Mouse (Mus musculus) limb, embryonic 13.5 days (tissue): Measurements from ENCODE around the gene Them5. TPM values are rescaled to one million over a fixed set of nuclear protein-coding genes. Genes with fewer than 3 reads are reported as not detected.
A peak's percentile ranks its signal among the peaks of the same experiment; 100 is the strongest.

ENCODE experiments used
- ATAC-seq: fragments of 200-750 bp; cut with Nextera tagmentation; 2 replicates; pipeline ENCODE4 v1.8.0; 2017; ENCODE audit warnings: low read depth, moderate number of reproducible peaks, moderate TSS enrichment; ENCODE audit not compliant: low FRiP score
- H3K27ac ChIP-seq: fragments of 300-500 bp; sonication (generic); 2 replicates; pipeline ENCODE4 v1.5.1; 2015; ENCODE audit warnings: inconsistent platforms, mild to moderate bottlenecking, moderate library complexity
- H3K27me3 ChIP-seq: fragments of 300-500 bp; sonication (generic); 2 replicates; pipeline ENCODE4 v1.6.1; 2015; ENCODE audit warnings: mild to moderate bottlenecking, inconsistent platforms
- H3K36me3 ChIP-seq: fragments of 300-500 bp; sonication (generic); 2 replicates; pipeline ENCODE4 v1.6.1; 2015; ENCODE audit warnings: inconsistent platforms, mild to moderate bottlenecking, moderate library complexity
- H3K4me1 ChIP-seq: fragments of 300-500 bp; sonication (generic); 2 replicates; pipeline ENCODE4 v1.6.1; 2015; ENCODE audit warnings: inconsistent platforms
- H3K4me2 ChIP-seq: fragments of 300-500 bp; sonication (generic); replicated peaks from 2 replicates; pipeline ENCODE4 v1.6.1; 2015; ENCODE audit warnings: inconsistent platforms, mild to moderate bottlenecking, moderate library complexity
- H3K4me3 ChIP-seq: fragments of 300-500 bp; sonication (generic); 2 replicates; pipeline ENCODE4 v1.5.1; 2015; ENCODE audit warnings: moderate library complexity, mild to moderate bottlenecking, inconsistent platforms
- H3K9ac ChIP-seq: fragments of 300-500 bp; sonication (generic); 2 replicates; pipeline ENCODE4 v1.6.1; 2015; ENCODE audit warnings: mild to moderate bottlenecking, inconsistent platforms
- H3K9me3 ChIP-seq: fragments of 300-500 bp; sonication (generic); 2 replicates; pipeline ENCODE4 v1.6.1; 2016; ENCODE audit warnings: inconsistent platforms
- WGBS: fragments of 180-500 bp; shearing (Covaris S2); methylation state at CpG from one replicate; pipeline ENCODE4 v1.1.7; 2015; 5-methylcytosine and 5-hydroxymethylcytosine counted together
- polyA plus RNA-seq: library from polyadenylated mRNA; unstranded; fragments of >200 nt; fragmentation: Nextera tagmentation; extraction: Ambion mirVana; gene quantifications from 2 replicates; pipeline ENCODE4 v1.2.1, GENCODE M21; 2015

Gene Them5
- polyA plus RNA-seq, 1 experiment from 2014 or later, result 2.3 TPM

DNA sequence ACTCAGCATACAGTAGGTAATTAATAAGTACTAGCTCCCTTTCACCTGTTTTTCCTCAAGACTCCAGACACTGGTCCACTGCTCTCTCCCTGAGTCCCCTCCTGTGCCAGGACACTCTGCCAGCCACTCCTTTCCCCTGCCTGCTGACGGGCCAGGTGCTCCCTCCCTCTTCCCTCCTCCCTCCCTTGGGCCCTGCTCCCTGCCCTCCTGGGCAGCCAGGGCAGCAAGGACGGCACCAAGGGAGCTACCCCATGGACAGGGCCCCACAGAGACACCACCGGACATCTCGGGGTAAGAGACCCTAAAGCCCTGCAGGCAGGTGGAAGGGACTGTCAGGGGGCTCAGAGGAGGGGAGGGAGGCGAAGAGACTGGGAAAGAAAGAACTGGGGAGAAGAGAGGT, 30.7 kb downstream of the Them5 start, which contains the start of gene Rorc:
Gene Rorc (plus strand): TSS at position 154 of the 400 bp plus-strand sequence.
- Histone ChIP-seq H3K9ac (peak within 1 kb of the TSS; percentile 14; the same call in 1 of the 2 replicates), H3K9me3 (no peaks in the 10 kb centered on the region), H3K36me3 (no peaks in the 10 kb centered on the region), H3K4me2 (peak within 1 kb of the TSS; percentile 60), H3K27ac (no peak within 1 kb of the TSS), H3K4me3 (peak within 1 kb of the TSS; percentile 27), H3K4me1 (peaks cover 37% of the 10 kb centered on the region), H3K27me3 (peaks cover 8% of the 10 kb centered on the region; the same call in 1 of the 2 replicates)
- WGBS, result 15% methylated on average over 5 of the region's 5 CpGs
- no peak for ATAC-seq

- WGBS, result 4% methylated on average over 10 of the region's 10 CpGs
These were observed 31.2 kb downstream of the Them5 start for GRCm38 (mm10) chr3:94373090-94373489.

DNA sequence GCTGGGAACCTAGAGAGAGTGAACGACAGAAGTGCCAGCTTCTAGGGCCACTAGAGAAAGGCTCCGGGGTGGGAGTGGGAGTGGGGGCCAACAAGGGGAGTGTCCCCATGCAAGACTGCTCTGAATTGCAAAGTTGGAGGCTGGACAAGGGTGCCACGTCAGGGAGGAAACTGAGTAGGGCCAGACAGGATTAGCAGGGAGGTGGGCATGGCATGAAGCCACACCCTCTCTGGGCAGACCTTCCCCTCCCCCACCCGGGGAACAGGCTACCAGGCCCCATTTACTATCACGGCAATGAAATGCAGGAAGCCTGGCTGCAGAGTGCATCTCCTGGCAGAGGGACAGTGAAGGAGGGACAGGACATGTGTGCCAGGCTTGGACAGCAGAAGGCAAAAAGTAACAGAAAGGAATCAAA, 31.7 kb downstream of the Them5 start:
- H3K9ac ChIP-seq, result no peak overlapping the region; the same call in 1 of the 2 replicates
- no peak overlapping the region for H3K27ac ChIP-seq
- ATAC-seq, result peak; percentile 38; the same call in 1 of the 2 replicates
- H3K36me3 ChIP-seq, result no peaks in the 10 kb centered on the region
- no peaks in the 10 kb centered on the region for H3K9me3 ChIP-seq
- peaks cover 8% of the 10 kb centered on the region; the same call in 1 of the 2 replicates for H3K27me3 ChIP-seq
- H3K4me3 ChIP-seq, result peak overlapping the region; percentile 27
- peak overlapping the region; percentile 60 for H3K4me2 ChIP-seq
- peaks cover 37% of the 10 kb centered on the region for H3K4me1 ChIP-seq
- 2% methylated on average over 5 of the region's 5 CpGs for WGBS

More at GRCm38 (mm10) chr3:94373090-94373489, 31.2 kb downstream of the Them5 start:
- no peak overlapping the region for H3K9ac ChIP-seq
- H3K36me3 ChIP-seq, result no peaks in the 10 kb centered on the region
- H3K4me1 ChIP-seq, result peaks cover 37% of the 10 kb centered on the region
- ATAC-seq, result peak; percentile 20
- peaks cover 8% of the 10 kb centered on the region; the same call in 1 of the 2 replicates for H3K27me3 ChIP-seq
- no peak overlapping the region for H3K27ac ChIP-seq
- peak overlapping the region; percentile 60 for H3K4me2 ChIP-seq
- peak overlapping the region; percentile 27 for H3K4me3 ChIP-seq
- no peaks in the 10 kb centered on the region for H3K9me3 ChIP-seq

DNA sequence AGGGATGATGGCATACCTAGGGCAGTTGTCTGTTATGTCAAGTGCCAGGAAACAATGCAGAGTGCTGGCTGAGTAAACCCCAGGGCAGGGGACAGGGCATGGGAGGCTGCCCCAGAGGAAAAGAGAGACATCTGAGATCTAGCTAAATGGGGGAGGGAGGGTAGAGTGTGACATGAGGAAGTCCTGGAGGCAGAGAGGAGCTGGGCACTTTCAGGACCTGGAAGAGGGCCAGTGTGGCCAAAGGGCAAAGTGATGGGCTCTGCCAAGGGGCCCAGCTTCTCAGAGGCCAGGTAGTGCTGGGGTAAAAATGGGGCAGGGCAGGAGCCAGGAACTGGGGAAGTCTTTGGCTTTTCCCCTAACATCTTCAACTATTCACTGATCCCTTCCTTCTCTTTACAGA, 32.7 kb downstream of the Them5 start:
- no peak overlapping the region for H3K9ac ChIP-seq
- no peak overlapping the region for H3K27ac ChIP-seq
- no peak overlapping the region for H3K4me3 ChIP-seq
- no peak for ATAC-seq
- peaks cover 8% of the 10 kb centered on the region; the same call in 1 of the 2 replicates for H3K27me3 ChIP-seq
- H3K4me2 ChIP-seq, result no peak overlapping the region
- peaks cover 37% of the 10 kb centered on the region for H3K4me1 ChIP-seq
- no peaks in the 10 kb centered on the region for H3K36me3 ChIP-seq
- H3K9me3 ChIP-seq, result no peaks in the 10 kb centered on the region

GRCm38 (mm10) chr3:94375146-94375545, 33.2 kb downstream of the Them5 start:
- Histone ChIP-seq H3K4me1 (peaks cover 39% of the 10 kb centered on the region), H3K27ac (no peak overlapping the region), H3K9ac (no peak overlapping the region), H3K9me3 (no peaks in the 10 kb centered on the region), H3K4me3 (no peak overlapping the region), H3K27me3 (peaks cover 8% of the 10 kb centered on the region; the same call in 1 of the 2 replicates), H3K4me2 (no peak overlapping the region), H3K36me3 (no peaks in the 10 kb centered on the region)
- WGBS, result 75% methylated on average over 2 of the region's 2 CpGs
- no peak for ATAC-seq

GRCm38 (mm10) chr3:94375861-94376260, 34.0 kb downstream of the Them5 start:
- H3K36me3 ChIP-seq, result no peaks in the 10 kb centered on the region
- H3K4me2 ChIP-seq, result no peak overlapping the region
- no peak overlapping the region for H3K9ac ChIP-seq
- WGBS, result 51% methylated on average over 5 of the region's 5 CpGs
- no peak overlapping the region for H3K4me3 ChIP-seq
- H3K9me3 ChIP-seq, result no peaks in the 10 kb centered on the region
- H3K27me3 ChIP-seq, result peaks cover 8% of the 10 kb centered on the region; the same call in 1 of the 2 replicates
- ATAC-seq, result no peak
- no peak overlapping the region for H3K27ac ChIP-seq
- H3K4me1 ChIP-seq, result peaks cover 42% of the 10 kb centered on the region

GRCm38 (mm10) chr3:94377028-94377923, 35.4 kb downstream of the Them5 start:
- 0 out of 2 replicates have a peak overlapping the region, but pooled peaks have one; percentile 16 for H3K4me2 ChIP-seq
- H3K9me3 ChIP-seq, result no peaks in the 10 kb centered on the region
- no peak overlapping the region for H3K9ac ChIP-seq
- no peak overlapping the region for H3K27ac ChIP-seq
- ATAC-seq, result no peak; the same call in 1 of the 2 replicates
- peaks cover 32% of the 10 kb centered on the region for H3K4me1 ChIP-seq
- WGBS, result 12% methylated on average over 13 of the region's 13 CpGs
- H3K27me3 ChIP-seq, result peaks cover 8% of the 10 kb centered on the region; the same call in 1 of the 2 replicates
- H3K36me3 ChIP-seq, result no peaks in the 10 kb centered on the region
- no peak overlapping the region for H3K4me3 ChIP-seq

GRCm38 (mm10) chr3:94379831-94380510, 38.1 kb downstream of the Them5 start:
- H3K27me3 ChIP-seq, result peaks cover 6% of the 10 kb centered on the region
- no peak overlapping the region for H3K4me2 ChIP-seq
- no peak overlapping the region for H3K27ac ChIP-seq
- no peak overlapping the region for H3K4me3 ChIP-seq
- no peaks in the 10 kb centered on the region for H3K9me3 ChIP-seq
- WGBS, result 27% methylated on average over 9 of the region's 9 CpGs
- 0 out of 2 replicates have a peak overlapping the region, but pooled peaks have one; percentile 25 for H3K9ac ChIP-seq
- no peaks in the 10 kb centered on the region for H3K36me3 ChIP-seq
- peaks cover 13% of the 10 kb centered on the region for H3K4me1 ChIP-seq
- ATAC-seq, result no peak

DNA sequence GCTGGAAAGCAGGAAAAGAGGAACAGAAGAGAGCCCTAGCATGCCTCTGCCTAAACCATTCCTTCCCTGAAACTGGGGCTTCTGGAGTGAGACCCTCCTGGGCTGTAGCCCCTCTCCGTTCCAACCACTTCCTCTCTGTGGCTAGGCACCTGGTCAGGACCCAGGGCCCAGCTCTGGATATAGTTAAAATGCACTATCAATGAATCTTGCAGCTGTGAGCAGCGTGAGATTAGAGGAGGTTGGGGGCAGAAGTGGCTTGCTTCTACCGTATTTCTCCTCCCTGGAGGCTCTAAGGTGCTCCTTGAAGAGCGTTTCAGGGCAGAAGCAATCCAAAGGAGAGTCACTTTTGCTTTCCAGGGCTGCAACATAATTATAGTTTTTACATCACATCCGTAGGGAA, 40.4 kb downstream of the Them5 start:
- Histone ChIP-seq H3K9me3 (no peaks in the 10 kb centered on the region), H3K4me2 (no peak overlapping the region), H3K27ac (no peak overlapping the region), H3K27me3 (peaks cover 4% of the 10 kb centered on the region; the same call in 1 of the 2 replicates), H3K36me3 (no peaks in the 10 kb centered on the region), H3K9ac (no peak overlapping the region), H3K4me3 (no peak overlapping the region), H3K4me1 (peaks cover 6% of the 10 kb centered on the region)
- WGBS, result 55% methylated on average over 5 of the region's 5 CpGs
- no peak for ATAC-seq

GRCm38 (mm10) chr3:94383476-94383875, 41.6 kb downstream of the Them5 start:
- no peak overlapping the region for H3K9ac ChIP-seq
- ATAC-seq, result no peak
- 71% methylated on average over 3 of the region's 3 CpGs for WGBS

DNA sequence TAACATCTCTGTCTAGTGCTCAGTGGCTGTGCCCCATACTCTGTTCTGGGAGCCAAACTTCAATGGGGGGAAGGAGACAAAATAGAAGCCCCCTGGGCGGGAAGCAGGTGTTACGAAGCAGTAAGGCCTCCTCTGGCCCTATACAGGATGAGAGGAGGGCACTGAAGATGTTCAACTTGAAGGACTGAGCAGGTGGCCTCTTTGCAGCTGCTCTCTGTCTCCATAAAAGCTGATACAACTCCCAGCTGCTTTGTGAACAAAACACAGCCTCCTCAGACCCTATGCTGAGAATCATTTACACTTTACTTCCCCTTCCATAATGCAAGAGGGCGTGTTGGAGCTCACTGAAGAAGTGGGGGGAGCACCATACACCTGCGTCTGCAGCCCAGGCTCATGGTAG, 44.8 kb downstream of the Them5 start:
- WGBS, result 52% methylated on average over 4 of the region's 4 CpGs
- peak; percentile 55; the same call in 1 of the 2 replicates for ATAC-seq
- no peak overlapping the region for H3K4me2 ChIP-seq
- H3K9me3 ChIP-seq, result no peaks in the 10 kb centered on the region
- no peaks in the 10 kb centered on the region for H3K36me3 ChIP-seq
- peaks cover 4% of the 10 kb centered on the region; the same call in 1 of the 2 replicates for H3K27me3 ChIP-seq
- no peak overlapping the region for H3K27ac ChIP-seq
- H3K9ac ChIP-seq, result no peak overlapping the region
- no peak overlapping the region for H3K4me3 ChIP-seq
- H3K4me1 ChIP-seq, result no peaks in the 10 kb centered on the region

More at GRCm38 (mm10) chr3:94383476-94383875, 41.6 kb downstream of the Them5 start:
- H3K4me2 ChIP-seq, result no peak overlapping the region
- no peak overlapping the region for H3K27ac ChIP-seq
- no peaks in the 10 kb centered on the region for H3K36me3 ChIP-seq
- H3K4me1 ChIP-seq, result peaks cover 4% of the 10 kb centered on the region; the same call in 1 of the 2 replicates
- H3K4me3 ChIP-seq, result no peak overlapping the region
- peaks cover 4% of the 10 kb centered on the region; the same call in 1 of the 2 replicates for H3K27me3 ChIP-seq
- no peaks in the 10 kb centered on the region for H3K9me3 ChIP-seq

- Histone ChIP-seq H3K9ac (no peak overlapping the region), H3K4me1 (no peaks in the 10 kb centered on the region), H3K4me2 (no peak overlapping the region), H3K27ac (no peak overlapping the region), H3K36me3 (no peaks in the 10 kb centered on the region), H3K27me3 (peaks cover 4% of the 10 kb centered on the region; the same call in 1 of the 2 replicates), H3K4me3 (no peak overlapping the region), H3K9me3 (no peaks in the 10 kb centered on the region)
- ATAC-seq, result no peak
- 89% methylated on average over 10 of the region's 10 CpGs for WGBS
These were observed 45.5 kb downstream of the Them5 start for GRCm38 (mm10) chr3:94387391-94387790.
